Mouse (Mus musculus) forebrain, embryonic 13.5 days (tissue): ENCODE data around the gene Chchd6. TPM values are rescaled to one million over a fixed set of nuclear protein-coding genes. Genes with fewer than 3 reads are reported as not detected.
A peak's percentile ranks its signal among the peaks of the same experiment; 100 is the strongest.

Source experiments
- ATAC-seq: fragments of 200-750 bp; cut with Nextera tagmentation; 2 replicates; pipeline ENCODE4 v1.8.0; 2017
- H3K27ac ChIP-seq: fragments of 300-500 bp; sonication (generic); 2 replicates; pipeline ENCODE4 v1.5.1; 2015; ENCODE audit warnings: inconsistent platforms, mild to moderate bottlenecking, moderate library complexity
- H3K27me3 ChIP-seq: fragments of 300-500 bp; sonication (generic); 2 replicates; pipeline ENCODE4 v1.6.1; 2015; ENCODE audit warnings: mild to moderate bottlenecking, inconsistent platforms
- H3K36me3 ChIP-seq: fragments of 300-500 bp; sonication (generic); 2 replicates; pipeline ENCODE4 v1.6.1; 2015; ENCODE audit warnings: mild to moderate bottlenecking, inconsistent platforms; ENCODE audit not compliant: poor library complexity, severe bottlenecking
- H3K4me1 ChIP-seq: fragments of 300-500 bp; sonication (generic); 2 replicates; pipeline ENCODE4 v1.6.1; 2015; ENCODE audit warnings: inconsistent platforms
- H3K4me2 ChIP-seq: fragments of 300-500 bp; sonication (generic); 2 replicates; pipeline ENCODE4 v1.6.1; 2015; ENCODE audit warnings: inconsistent platforms, mild to moderate bottlenecking, moderate library complexity
- H3K4me3 ChIP-seq: fragments of 300-500 bp; sonication (generic); 2 replicates; pipeline ENCODE4 v1.5.1; 2015; ENCODE audit warnings: mild to moderate bottlenecking, inconsistent platforms
- H3K9ac ChIP-seq: fragments of 300-500 bp; sonication (generic); 2 replicates; pipeline ENCODE4 v1.6.1; 2015; ENCODE audit warnings: mild to moderate bottlenecking, inconsistent platforms
- H3K9me3 ChIP-seq: fragments of 300-500 bp; sonication (generic); replicated peaks from 2 replicates; pipeline ENCODE4 v1.6.1; 2016; ENCODE audit warnings: inconsistent platforms
- WGBS: fragments of 180-500 bp; shearing (Covaris S2); methylation state at CpG from one replicate; pipeline ENCODE4 v1.1.7; 2015; 5-methylcytosine and 5-hydroxymethylcytosine counted together
- polyA plus RNA-seq: library from polyadenylated mRNA; unstranded; fragments of >200 nt; fragmentation: Nextera tagmentation; extraction: Ambion mirVana; gene quantifications from 2 replicates; pipeline ENCODE4 v1.2.1, GENCODE M21; 2015

Chchd6 gene
- polyA plus RNA-seq, 1 experiment from 2014 or later, result 108 TPM

- no peaks in the 10 kb centered on the region for H3K36me3 ChIP-seq
- no peak overlapping the region for H3K9ac ChIP-seq
- no peaks in the 10 kb centered on the region for H3K9me3 ChIP-seq
- H3K4me1 ChIP-seq, result peaks cover 20% of the 10 kb centered on the region
- H3K27me3 ChIP-seq, result no peaks in the 10 kb centered on the region
- no peak overlapping the region for H3K4me3 ChIP-seq
- WGBS, result 89% methylated on average over 2 of the region's 2 CpGs
- no peak overlapping the region for H3K27ac ChIP-seq
- ATAC-seq, result no peak
- no peak overlapping the region for H3K4me2 ChIP-seq
Measured at GRCm38 (mm10) chr6:89457601-89458000, 137.9 kb downstream of the Chchd6 start.

GRCm38 (mm10) chr6:89456409-89456961, 139.0 kb downstream of the Chchd6 start:
- no peak for ATAC-seq
- Histone ChIP-seq H3K4me1 (peaks cover 24% of the 10 kb centered on the region), H3K9me3 (no peaks in the 10 kb centered on the region), H3K27me3 (no peaks in the 10 kb centered on the region), H3K4me3 (no peak overlapping the region), H3K4me2 (no peak overlapping the region), H3K27ac (no peak overlapping the region), H3K36me3 (no peaks in the 10 kb centered on the region), H3K9ac (no peak overlapping the region)
- whole genome bisulfite sequencing, result 89% methylated on average over 1 of the region's 1 CpGs

DNA sequence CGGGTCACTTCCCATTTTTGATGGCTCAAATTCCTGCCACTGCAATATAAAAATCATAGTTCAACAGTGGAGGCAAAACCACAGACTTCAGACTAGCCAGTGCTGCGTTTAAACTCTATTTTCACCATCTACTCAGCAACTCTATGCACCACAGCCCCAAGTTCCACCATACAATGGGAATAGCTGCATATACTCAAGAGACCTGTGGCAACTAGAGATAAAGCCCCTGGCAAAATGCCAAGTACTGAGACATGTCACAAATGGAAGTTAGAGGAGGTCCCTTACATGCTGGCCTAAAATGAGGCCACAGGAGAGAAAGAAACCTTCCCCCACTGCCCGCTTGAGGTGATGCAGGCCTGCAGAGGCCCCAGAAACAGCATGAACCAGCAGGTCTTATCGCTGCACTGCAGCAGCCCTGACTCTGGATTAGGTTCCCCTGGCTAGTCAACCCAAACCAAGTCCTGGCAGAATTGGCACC, 139.9 kb downstream of the Chchd6 start:
- WGBS, result 82% methylated on average over 4 of the region's 4 CpGs
- H3K36me3 ChIP-seq, result no peaks in the 10 kb centered on the region
- no peak overlapping the region for H3K9ac ChIP-seq
- no peak overlapping the region for H3K27ac ChIP-seq
- peaks cover 24% of the 10 kb centered on the region for H3K4me1 ChIP-seq
- no peak overlapping the region for H3K4me2 ChIP-seq
- no peaks in the 10 kb centered on the region for H3K9me3 ChIP-seq
- no peaks in the 10 kb centered on the region for H3K27me3 ChIP-seq
- no peak for ATAC-seq
- no peak overlapping the region for H3K4me3 ChIP-seq

GRCm38 (mm10) chr6:89454437-89454836, 141.0 kb downstream of the Chchd6 start:
- no peak overlapping the region for H3K27ac ChIP-seq
- 90% methylated on average over 2 of the region's 2 CpGs for WGBS
- no peak overlapping the region for H3K4me2 ChIP-seq
- H3K27me3 ChIP-seq, result no peaks in the 10 kb centered on the region
- no peak overlapping the region for H3K4me3 ChIP-seq
- no peak for ATAC-seq
- peaks cover 24% of the 10 kb centered on the region for H3K4me1 ChIP-seq
- H3K9ac ChIP-seq, result no peak overlapping the region
- H3K36me3 ChIP-seq, result no peaks in the 10 kb centered on the region
- no peaks in the 10 kb centered on the region for H3K9me3 ChIP-seq

GRCm38 (mm10) chr6:89452976-89453674, 142.3 kb downstream of the Chchd6 start:
- no peaks in the 10 kb centered on the region for H3K9me3 ChIP-seq
- no peak overlapping the region for H3K4me3 ChIP-seq
- peak overlapping the region; percentile 52 for H3K27ac ChIP-seq
- H3K9ac ChIP-seq, result no peak overlapping the region
- ATAC-seq, result no peak
- H3K36me3 ChIP-seq, result no peaks in the 10 kb centered on the region
- H3K4me1 ChIP-seq, result peaks cover 24% of the 10 kb centered on the region
- no peaks in the 10 kb centered on the region for H3K27me3 ChIP-seq
- 47% methylated on average over 7 of the region's 7 CpGs for WGBS
- no peak overlapping the region for H3K4me2 ChIP-seq

GRCm38 (mm10) chr6:89452356-89452755, 143.1 kb downstream of the Chchd6 start:
- H3K27ac ChIP-seq, result no peak overlapping the region

DNA sequence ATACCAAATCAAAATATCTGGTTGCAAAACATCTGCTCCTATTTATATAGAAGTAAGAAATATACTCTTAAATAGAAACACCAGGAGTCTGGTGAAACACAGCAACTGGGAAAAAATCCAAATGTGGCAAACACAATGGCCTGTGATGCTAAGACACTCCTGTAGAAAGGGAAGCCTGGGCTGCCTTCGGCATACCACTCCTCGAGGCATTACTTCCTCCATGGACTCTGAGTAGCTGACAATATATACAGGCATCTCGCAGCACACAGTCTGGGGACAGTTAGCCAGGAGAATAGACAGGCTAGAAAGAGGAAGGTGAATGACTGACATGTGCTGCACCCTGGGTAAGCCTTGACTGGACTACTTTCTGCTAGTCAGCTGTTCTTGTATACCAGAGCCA, 146.7 kb downstream of the Chchd6 start:
- Histone ChIP-seq H3K4me1 (peaks cover 15% of the 10 kb centered on the region), H3K9ac (no peak overlapping the region), H3K4me2 (no peak overlapping the region), H3K9me3 (no peaks in the 10 kb centered on the region), H3K4me3 (no peak overlapping the region), H3K27me3 (no peaks in the 10 kb centered on the region), H3K36me3 (no peaks in the 10 kb centered on the region), H3K27ac (no peak overlapping the region)
- 85% methylated on average over 3 of the region's 3 CpGs for WGBS
- ATAC-seq, result no peak

More at GRCm38 (mm10) chr6:89452356-89452755, 143.1 kb downstream of the Chchd6 start:
- no peak overlapping the region for H3K9ac ChIP-seq
- H3K4me2 ChIP-seq, result no peak overlapping the region
- peaks cover 24% of the 10 kb centered on the region for H3K4me1 ChIP-seq
- no peaks in the 10 kb centered on the region for H3K9me3 ChIP-seq
- 77% methylated on average over 6 of the region's 6 CpGs for WGBS
- no peak overlapping the region for H3K4me3 ChIP-seq
- ATAC-seq, result no peak
- H3K27me3 ChIP-seq, result no peaks in the 10 kb centered on the region
- H3K36me3 ChIP-seq, result no peaks in the 10 kb centered on the region

DNA sequence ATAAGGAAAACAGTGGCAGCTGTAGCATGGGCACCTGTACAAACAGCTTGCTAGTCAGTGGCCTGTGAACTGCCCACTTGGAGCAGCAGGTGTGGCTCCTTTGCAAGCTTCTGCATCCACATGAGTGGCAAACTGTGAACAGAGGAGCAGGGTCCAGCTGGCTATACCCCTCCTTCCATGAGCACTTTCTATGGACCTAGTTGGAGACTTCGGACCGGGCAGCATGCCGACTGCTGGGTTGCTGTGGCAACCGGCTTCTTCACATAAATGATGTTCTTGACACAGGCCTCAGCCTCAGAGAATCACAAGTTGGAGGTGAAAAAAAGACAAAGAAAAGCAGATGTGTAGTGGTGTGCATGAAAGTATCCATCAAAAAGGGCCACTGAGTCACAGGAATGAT, 154.8 kb downstream of the Chchd6 start:
- ATAC-seq, result no peak
- Histone ChIP-seq H3K4me3 (no peak overlapping the region), H3K9ac (no peak overlapping the region), H3K27me3 (no peaks in the 10 kb centered on the region), H3K4me1 (0 out of 2 replicates have a peak, but pooled peaks cover 5% of the 10 kb centered on the region), H3K36me3 (no peaks in the 10 kb centered on the region), H3K4me2 (no peak overlapping the region), H3K9me3 (no peaks in the 10 kb centered on the region), H3K27ac (no peak overlapping the region)
- 69% methylated on average over 4 of the region's 4 CpGs for WGBS

GRCm38 (mm10) chr6:89431920-89432482, 163.5 kb downstream of the Chchd6 start:
- Histone ChIP-seq H3K27me3 (no peaks in the 10 kb centered on the region), H3K4me1 (no peaks in the 10 kb centered on the region), H3K36me3 (no peaks in the 10 kb centered on the region), H3K9ac (no peak overlapping the region), H3K4me2 (no peak overlapping the region), H3K9me3 (no peaks in the 10 kb centered on the region), H3K4me3 (no peak overlapping the region), H3K27ac (no peak overlapping the region)
- WGBS, result 79% methylated on average over 2 of the region's 2 CpGs
- ATAC-seq, result no peak

DNA sequence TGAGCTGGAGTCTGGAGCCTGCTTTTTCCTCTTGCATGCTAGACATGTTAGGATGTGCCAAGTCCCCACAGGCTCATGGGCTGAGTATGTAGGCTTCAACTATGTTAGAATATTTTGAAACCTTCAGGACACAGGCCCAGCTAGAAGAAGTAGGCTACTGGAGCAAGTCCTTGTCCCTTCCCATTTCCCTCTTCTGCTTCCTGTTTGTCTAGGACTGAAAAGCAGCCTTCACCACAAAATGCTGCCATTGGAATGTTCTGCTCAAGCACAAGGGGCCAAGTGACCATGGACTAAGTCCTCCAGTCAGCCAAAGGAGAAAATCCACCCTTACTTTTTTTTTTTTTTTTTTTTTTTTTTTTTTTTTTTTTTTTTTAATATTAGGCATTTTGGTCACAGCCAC, 164.7 kb downstream of the Chchd6 start:
- Histone ChIP-seq H3K27me3 (no peaks in the 10 kb centered on the region), H3K4me3 (no peak overlapping the region), H3K9me3 (no peaks in the 10 kb centered on the region), H3K9ac (no peak overlapping the region), H3K36me3 (no peaks in the 10 kb centered on the region), H3K27ac (no peak overlapping the region), H3K4me2 (no peak overlapping the region), H3K4me1 (no peaks in the 10 kb centered on the region)
- no peak for ATAC-seq

DNA sequence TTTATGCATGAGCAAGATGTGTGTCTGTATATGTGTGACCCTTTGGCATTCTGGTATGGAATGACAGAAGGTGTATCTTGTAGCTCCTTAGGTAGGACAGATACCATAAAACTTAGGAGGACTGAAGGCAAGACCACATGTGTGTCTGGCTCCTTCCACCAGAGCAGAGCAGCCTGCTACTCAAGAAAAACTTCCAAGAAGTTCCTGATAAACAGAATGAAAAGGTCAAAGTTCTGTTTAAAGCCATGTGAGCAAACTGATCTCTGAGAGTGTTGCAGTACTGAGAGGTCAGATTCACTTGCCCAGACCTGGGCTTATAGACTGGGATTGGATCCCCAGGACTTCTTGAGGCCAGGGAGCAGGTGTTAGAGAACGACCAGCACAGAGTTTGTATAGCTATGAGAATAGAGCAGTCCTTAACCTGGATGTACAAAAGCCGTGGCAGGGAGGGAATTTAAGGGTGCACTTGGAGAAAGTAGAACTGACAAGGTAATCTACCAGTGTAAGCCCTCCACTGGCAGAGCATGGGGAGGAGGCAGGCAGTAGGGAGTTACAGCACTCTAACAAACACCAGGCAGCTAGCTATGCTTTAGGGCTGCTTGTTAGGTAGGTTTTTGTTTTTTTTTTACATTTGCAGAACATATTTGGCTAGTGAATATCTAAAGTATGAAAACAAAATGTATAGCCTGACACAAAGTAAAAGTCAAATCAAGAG, 166.6 kb downstream of the Chchd6 start:
- 58% methylated on average over 2 of the region's 2 CpGs for WGBS
- Histone ChIP-seq H3K27me3 (no peaks in the 10 kb centered on the region), H3K4me3 (no peak overlapping the region), H3K4me1 (no peaks in the 10 kb centered on the region), H3K9ac (no peak overlapping the region), H3K27ac (no peak overlapping the region), H3K36me3 (no peaks in the 10 kb centered on the region), H3K9me3 (no peaks in the 10 kb centered on the region), H3K4me2 (no peak overlapping the region)
- no peak for ATAC-seq

DNA sequence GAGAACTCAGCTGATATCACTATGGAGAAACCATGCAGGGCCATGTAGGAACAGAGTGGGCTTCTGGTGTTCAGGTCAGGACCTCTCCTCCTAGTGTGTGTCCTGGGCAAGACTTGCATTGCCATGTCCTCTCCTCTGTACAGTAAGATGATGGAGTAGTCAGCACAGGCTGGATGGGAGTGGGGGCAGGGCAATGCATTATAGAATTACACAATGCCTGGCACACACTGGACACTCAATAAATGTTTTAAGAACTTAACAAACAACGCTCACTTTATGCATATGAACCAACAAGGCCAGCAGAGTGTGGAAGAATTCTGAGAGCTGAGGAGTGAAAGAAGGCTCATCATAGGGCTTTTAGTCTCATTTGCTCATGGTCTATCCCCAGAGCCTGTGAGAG, 171.0 kb downstream of the Chchd6 start:
- no peaks in the 10 kb centered on the region for H3K9me3 ChIP-seq
- H3K4me3 ChIP-seq, result no peak overlapping the region
- H3K36me3 ChIP-seq, result no peaks in the 10 kb centered on the region
- 92% methylated on average over 1 of the region's 1 CpGs for WGBS
- no peak overlapping the region for H3K9ac ChIP-seq
- ATAC-seq, result no peak
- no peak overlapping the region for H3K27ac ChIP-seq
- peaks cover 1% of the 10 kb centered on the region; the same call in 1 of the 2 replicates for H3K4me1 ChIP-seq
- no peak overlapping the region for H3K4me2 ChIP-seq
- H3K27me3 ChIP-seq, result no peaks in the 10 kb centered on the region
